Mouse (Mus musculus) heart, adult 8-10 months (tissue): Measurements from ENCODE around the gene Ckap2. TPM values are rescaled to one million over a fixed set of nuclear protein-coding genes. Genes with fewer than 3 reads are reported as not detected.
A peak's percentile ranks its signal among the peaks of the same experiment; 100 is the strongest.

Source experiments
- DNase-seq: peaks from one replicate; pipeline ENCODE4 v3.0.0; 2022; ENCODE audit warnings: low spot score
- total RNA-seq, 4 experiments: library from RNA; stranded (reverse); gene quantifications; 2 replicates each; pipeline ENCODE4 v1.2.4; 2022

The Ckap2 gene
- 1 to 10 TPM in 1 of 4 experiments, under 1 TPM in 3; 0.19 to 1.6 (median 0.38) TPM for total RNA-seq

DNA sequence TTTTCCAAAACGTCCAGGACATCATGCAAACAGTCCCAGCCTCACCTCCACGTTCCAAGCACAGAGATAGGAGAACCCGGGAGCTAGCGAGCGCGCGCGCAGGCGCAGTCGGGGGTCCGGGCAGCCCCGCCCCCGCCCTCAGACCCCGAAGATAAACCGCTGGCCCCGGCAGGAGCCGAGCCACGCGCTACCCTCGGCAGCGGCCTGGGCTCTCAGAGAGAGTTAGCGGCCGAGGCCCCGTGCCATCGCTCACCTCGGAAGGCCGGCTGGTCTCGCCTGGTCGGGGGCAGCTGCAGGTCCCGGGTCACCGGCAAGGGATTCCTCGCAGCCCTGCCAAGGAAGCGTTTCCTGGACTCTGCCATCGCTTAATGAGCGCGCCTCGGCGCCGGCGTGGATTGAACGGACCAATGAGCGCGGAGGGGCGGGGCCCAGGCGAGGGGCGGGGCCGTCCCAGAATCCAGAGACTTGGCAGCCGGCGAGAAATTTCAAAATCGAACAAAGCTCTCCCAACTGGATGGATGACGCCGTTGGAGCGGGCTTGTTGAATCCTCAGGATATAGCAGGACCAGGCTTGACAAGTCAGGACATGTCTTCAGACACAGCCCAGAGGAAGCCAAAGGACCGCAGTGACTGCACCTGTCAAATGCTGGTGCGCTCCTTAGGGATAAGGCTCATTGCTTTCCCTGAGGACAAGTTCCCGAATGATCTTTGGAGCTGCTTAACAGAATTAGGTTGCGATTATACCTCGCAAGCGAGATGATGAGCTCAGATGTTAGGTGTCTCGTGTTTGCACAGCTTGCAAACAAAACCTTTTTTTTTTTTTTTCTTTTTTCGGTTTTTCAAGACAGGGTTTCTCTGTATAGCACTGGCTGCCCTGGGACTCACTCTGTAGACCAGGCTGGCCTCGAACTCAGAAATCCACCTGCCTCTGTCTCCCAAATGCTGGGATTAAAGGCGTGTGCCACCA lies at the start of gene Ckap2:
TSS of gene Ckap2 (minus strand) at position 389 of the 967 bp plus-strand sequence.
- peak; percentile 84 for DNase-seq

DNA sequence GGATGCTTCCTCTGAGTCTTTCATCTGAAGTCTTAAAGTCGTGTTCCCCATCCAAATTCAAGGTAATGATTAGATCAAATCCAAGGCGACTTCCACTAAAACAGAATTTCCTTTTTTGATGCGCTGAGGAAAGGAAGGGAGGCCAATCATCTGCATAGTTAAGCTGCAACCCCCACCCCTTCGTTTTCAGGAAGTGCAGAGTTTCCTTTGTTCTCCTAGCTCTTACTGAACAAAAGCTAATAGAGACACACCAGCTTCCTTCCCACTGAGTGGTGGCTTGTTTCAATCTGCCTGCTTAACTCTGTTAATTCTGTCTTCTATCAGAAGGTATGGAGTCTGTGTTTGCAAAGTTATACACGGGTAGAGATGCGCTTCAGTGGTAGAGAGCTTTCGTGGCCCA lies 43.0 kb upstream of the Ckap2 start:
- DNase-seq = peak; percentile 61

DNA sequence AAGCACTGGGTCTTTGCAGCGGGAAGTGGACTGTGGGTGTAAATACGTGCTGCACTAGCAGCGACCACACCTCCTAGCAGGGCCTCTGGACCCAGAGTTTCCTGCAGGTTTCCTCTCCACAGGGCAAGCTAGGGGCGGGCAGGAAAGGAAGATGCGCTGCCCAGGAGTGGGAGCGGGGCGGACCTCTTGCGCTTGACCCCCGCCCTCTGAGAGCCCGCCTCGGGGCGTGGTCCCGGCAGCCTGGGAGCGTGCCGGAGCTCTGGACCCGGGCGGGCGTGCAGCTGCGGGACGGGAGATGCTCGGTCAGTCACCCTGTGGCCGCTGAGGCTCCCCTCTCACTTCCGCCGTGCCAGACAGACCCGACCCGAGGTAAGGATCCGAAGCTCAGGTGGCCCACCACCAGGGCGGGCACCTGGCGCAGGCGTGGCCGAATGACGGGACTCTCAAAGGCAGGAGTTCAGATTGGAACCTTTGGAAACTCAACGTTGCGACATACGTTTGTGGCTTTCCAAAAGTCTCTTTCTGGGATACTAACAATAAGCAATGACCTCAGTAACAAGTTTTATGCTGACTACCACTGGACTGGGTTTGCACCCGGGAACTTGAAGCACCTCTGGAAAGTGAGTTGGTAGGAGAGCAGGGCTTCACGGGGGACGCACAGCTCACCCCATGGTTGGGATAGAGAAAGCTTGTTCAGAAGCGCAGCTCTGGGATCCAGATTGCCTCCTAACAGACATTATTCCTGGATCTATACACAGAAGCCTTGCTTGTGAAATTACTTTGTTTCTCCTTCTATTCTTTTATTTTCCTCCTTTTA lies 41.6 kb upstream of the Ckap2 start, which contains the start of gene Thsd1:
TSS of gene Thsd1 (plus strand) at position 253 of the 817 bp plus-strand sequence.
- peak; percentile 67 for DNase-seq

DNA sequence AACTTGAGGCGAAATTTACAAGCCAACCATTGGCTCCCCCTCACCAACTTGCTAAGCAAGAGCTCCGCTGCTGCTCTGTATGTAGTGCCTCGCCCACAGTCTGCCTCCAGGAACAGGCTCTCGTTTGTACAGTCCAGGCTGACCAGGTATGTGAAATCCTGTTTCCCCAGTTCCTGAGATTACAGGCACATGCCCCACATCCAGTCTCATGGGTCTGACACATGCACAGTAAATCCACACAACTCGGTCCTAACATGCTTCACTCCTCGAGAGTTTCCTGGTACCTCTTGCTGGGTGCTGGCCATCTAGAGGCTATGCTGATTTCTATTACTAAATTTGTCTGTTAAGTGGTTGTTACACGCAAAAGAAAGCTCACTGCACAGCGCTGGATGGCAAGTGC lies 40.7 kb upstream of the Ckap2 start:
- no peak for DNase-seq

DNA sequence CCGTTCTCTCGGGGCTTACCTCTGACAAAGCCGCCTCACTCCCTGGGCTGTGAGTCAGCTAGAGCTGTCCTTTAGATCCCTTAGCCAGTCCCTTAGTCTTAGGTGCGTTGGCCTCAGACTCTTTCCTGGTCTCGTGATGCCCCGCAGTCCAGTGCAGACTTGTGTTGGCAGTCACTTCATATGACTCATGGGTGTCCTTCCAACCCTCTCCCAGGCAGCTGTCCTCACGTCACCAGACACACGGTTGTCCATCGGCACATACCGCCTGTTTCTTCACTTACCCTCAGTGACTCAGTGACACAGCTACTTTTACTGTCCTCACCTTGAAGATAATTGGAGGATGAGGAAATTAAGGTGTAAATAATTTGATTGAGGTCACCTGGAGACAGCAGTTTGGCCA lies 29.2 kb upstream of the Ckap2 start:
- DNase-seq = peak; percentile 30

DNA sequence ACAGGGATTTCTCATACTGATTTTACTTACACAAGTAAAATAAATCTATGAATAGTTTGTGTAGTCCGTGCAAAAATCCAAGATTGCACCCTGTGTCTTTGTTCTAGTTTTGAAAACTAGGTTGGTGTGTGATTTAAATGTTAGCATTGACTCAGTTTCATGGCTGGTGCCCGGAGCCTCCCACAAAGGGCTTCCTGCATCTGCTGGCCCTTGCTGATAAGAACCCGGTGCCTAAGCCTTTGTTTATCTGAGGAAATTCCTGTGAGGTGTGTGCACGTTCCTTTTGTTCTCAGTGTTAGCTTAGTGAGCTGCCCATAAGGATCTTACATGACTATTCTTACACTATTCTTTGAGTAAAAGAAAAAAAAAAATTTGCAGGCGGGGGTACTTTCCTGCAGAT lies 23.4 kb upstream of the Ckap2 start:
- peak; percentile 36 for DNase-seq

GRCm38 (mm10) chr8:22207535-22207934 lies 21.9 kb upstream of the Ckap2 start:
- DNase-seq = no peak

DNA sequence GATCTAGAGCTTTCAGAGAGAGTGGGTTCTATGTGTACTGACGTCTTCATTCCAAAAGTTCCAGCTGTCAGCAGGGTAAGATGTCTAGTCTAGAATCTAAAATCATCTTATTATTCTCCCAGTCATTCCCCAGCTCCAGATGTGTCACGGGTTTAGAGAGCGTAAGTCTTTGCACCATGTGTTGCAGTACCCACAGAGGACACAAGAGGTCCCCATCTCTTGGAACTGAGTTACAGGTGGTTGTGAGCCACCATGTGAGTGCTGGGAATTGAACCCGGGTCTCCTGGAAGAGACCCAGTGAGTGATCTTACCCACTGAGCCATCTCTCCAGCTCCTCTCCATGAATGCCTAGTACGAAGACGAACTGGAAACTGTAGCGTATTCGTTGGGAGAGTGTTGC lies 13.9 kb upstream of the Ckap2 start:
- no peak for DNase-seq

GRCm38 (mm10) chr8:22197914-22198313 lies 12.3 kb upstream of the Ckap2 start:
- DNase-seq = no peak

GRCm38 (mm10) chr8:22193432-22194010 lies 7.9 kb upstream of the Ckap2 start:
- DNase-seq = no peak

DNA sequence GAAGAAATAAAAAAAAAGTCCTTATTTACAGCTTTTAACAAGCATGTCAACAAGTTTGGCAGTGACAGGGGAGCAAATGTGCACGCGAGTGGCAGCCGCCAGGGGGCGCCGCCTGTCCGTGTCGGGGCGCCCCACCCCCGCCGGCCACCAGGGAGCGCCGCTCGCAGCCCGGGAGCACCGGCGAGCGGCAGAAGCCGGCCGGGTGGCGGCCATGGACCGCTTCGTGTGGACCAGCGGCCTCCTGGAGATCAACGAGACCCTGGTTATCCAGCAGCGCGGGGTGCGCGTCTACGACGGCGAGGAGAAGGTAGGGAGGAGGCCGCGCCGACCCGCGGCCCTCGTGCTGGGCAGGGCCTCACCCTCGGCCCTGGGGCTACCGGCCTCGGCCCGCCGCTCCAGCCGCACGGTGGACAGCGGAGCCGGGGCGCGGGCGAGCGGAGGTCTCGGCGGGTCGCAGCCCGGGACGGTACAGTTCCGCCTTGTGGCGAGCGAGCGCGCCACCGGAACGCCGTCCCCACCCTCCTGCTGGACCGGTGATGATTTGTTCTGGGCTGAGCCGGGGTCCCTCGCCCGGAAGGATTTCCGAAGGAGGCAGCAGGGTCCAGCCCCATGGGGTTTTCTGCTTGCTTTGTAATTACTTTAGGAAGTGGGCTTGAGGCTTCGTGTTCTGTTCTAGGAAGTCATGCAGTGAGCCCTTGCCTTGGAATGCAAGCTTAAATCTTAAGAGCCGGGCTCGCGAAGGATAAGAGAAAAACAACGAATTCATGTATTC lies 7.2 kb upstream of the Ckap2 start, which contains the start of gene Vps36:
TSS of gene Vps36 (plus strand) at position 150 of the 772 bp plus-strand sequence.
- peak; percentile 86 for DNase-seq

- DNase-seq = no peak
Observed at GRCm38 (mm10) chr8:22184884-22185283, 735 bp downstream of the Ckap2 start.

- DNase-seq = no peak
Observed at GRCm38 (mm10) chr8:22175966-22176365, 9.7 kb downstream of the Ckap2 start.

DNA sequence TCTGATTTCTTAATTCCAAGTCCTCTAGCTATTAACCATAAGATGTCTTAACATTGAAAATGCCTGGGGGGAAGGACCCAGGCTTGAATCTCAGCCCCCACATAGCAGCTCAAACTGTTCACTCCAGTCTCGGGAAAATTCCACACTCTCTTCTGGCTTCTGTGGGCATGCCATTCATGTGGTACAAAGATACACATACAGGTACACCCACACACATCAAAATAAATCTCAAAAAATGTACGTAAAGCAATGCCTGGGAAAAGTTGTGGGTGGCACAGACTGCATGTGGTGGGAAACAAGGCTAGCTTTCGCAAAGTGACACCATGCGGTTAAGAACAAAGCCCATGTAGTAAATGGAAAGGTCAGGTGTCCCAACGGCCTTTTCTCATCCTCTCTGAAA lies 16.5 kb downstream of the Ckap2 start:
- DNase-seq = no peak

DNA sequence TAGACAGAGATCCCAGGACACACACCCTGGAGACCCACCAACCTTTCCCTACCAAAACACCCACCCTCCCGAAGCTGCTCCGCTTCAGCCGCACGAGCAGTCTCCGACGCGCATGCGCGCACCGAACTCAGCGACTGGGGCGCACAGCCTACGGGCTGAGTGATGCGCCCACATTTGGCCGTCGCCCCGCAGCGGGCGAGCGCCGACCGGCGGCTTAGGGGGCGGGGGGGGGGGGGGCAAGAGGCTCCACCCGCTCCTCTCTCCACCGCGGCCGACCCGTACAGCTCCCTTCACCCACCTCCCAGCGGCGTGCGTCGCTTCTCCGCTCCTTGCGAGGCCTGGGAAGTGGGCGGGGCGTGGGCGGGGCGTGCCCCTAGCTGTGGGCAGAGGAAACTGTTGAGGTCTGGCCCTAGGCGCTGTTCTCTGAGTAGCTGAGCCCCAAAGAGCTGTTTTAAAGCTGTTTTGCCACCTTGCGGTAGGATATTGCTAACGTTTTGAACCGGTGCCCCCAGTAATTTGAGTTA lies 19.5 kb downstream of the Ckap2 start, which contains the start of gene Nek3:
TSS of gene Nek3 (minus strand) at position 356 of the 524 bp plus-strand sequence.
- DNase-seq = peak; percentile 73

DNA sequence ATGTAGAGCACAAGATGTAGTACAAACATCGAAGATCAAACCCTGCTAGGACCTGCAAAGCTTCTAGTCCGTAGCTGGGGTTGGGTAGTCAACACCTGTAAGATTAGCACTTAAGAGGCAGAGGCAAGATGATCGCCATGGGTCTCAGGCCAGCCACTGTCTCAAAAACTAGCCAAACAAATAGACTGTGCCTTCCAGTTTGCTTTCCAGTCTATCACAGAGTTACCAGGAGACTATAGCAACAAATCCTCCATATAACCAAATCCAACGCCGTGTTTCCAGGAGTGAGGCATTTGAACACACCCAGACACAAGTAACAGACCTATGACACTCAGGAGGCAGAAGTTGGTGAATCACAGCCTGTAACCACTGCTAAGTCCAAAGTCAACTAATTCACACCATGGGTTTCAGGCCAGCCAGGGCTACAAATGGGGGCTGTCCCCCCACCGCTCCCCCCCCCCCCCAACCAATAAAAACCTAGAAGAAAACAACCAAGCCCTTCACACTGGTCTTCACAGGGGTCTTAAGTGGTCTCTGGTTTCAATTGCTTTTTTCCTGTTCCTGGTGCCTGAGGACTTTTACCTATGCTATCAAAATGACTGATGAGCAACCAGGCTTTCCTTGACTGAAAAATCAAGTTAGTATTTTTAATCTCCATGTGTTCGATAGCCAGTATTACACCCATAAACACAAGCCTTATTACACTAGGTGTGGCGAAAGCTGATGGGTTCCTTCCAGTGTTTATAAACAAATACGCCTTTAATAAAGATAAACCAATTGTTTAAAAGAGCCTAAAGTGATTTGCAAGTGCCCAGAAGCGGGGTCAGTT lies 20.2 kb downstream of the Ckap2 start:
- DNase-seq = no peak

- DNase-seq = no peak
Observed at GRCm38 (mm10) chr8:22164431-22164830, 21.2 kb downstream of the Ckap2 start.

- no peak for DNase-seq
Observed at GRCm38 (mm10) chr8:22162206-22162605, 23.4 kb downstream of the Ckap2 start.

GRCm38 (mm10) chr8:22150345-22150663 lies 35.3 kb downstream of the Ckap2 start:
- DNase-seq = no peak
